Mouse (Mus musculus) testis, adult 2 months (tissue): ENCODE data around the gene Cacna1e. TPM values are rescaled to one million over a fixed set of nuclear protein-coding genes. Genes with fewer than 3 reads are reported as not detected.

ENCODE experiments used
- H3K27ac ChIP-seq: fragments of 200-500 bp; 2 replicates; pipeline ENCODE4 v1.5.1; 2012; ENCODE audit warnings: low read depth, low read length; ENCODE audit not compliant: control insufficient read depth, insufficient read depth
- H3K27me3 ChIP-seq: fragments of 200-500 bp; 2 replicates; pipeline ENCODE4 v1.6.1; 2012; ENCODE audit warnings: mild to moderate bottlenecking, low read length, moderate library complexity; ENCODE audit not compliant: control insufficient read depth, insufficient read depth
- H3K36me3 ChIP-seq: fragments of 200-500 bp; 2 replicates; pipeline ENCODE4 v1.6.1; 2012; ENCODE audit warnings: mild to moderate bottlenecking, low read length; ENCODE audit not compliant: control insufficient read depth, insufficient read depth
- H3K4me1 ChIP-seq: fragments of 200-500 bp; 2 replicates; pipeline ENCODE4 v1.6.1; 2012; ENCODE audit warnings: low read length; ENCODE audit not compliant: control insufficient read depth, insufficient read depth
- H3K4me3 ChIP-seq: fragments of 200-500 bp; 2 replicates; pipeline ENCODE4 v1.5.1; 2012; ENCODE audit warnings: low read depth, mild to moderate bottlenecking, low read length, moderate library complexity, mixed read lengths; ENCODE audit not compliant: control insufficient read depth
- CTCF ChIP-seq: fragments of 200-500 bp; IDR thresholded peaks from 2 replicates; pipeline ENCODE4 v1.5.1; 2012; ENCODE audit warnings: low read depth, mild to moderate bottlenecking, inconsistent platforms, low read length, moderate library complexity; ENCODE audit not compliant: control insufficient read depth, insufficient read depth, insufficient replicate concordance
- POLR2A ChIP-seq: fragments of 200-500 bp; IDR thresholded peaks from 2 replicates; pipeline ENCODE4 v1.6.1; 2012; ENCODE audit warnings: low read depth, mild to moderate bottlenecking, inconsistent platforms, low read length, moderate library complexity; ENCODE audit not compliant: control insufficient read depth
- polyA plus RNA-seq: library from polyadenylated mRNA; depleted of rRNA; stranded (reverse); fragments of >200 nt; gene quantifications from 2 replicates; pipeline ENCODE4 v1.2.3, GENCODE M21; 2012

Gene Cacna1e
- polyA plus RNA-seq, 1 experiment, result 1.0 TPM

DNA sequence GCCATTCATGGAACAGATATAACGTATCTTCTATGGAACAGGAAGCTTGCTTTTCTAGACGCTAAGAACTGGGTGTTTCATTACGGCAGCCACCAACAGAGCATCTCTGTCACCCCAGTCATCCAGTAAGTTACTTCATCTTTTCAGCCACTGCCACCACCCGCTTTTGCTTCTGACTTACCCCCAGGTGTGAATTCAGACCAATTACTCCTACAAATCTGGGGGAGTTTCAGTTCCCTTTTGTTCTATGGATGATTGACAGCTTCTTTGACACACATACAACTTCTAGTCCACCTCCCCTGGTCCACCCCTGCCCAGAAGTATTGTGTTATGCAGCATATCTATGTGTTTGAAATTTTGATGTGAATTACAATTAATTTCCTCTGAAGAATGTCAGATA, 121.2 kb downstream of the Cacna1e start:
- Histone ChIP-seq H3K4me1 (no peaks in the 10 kb centered on the region), H3K4me3 (no peak overlapping the region), H3K27me3 (no peaks in the 10 kb centered on the region), H3K36me3 (no peaks in the 10 kb centered on the region), H3K27ac (no peak overlapping the region)
- TF ChIP-seq CTCF (no peak), POLR2A (no peak)

DNA sequence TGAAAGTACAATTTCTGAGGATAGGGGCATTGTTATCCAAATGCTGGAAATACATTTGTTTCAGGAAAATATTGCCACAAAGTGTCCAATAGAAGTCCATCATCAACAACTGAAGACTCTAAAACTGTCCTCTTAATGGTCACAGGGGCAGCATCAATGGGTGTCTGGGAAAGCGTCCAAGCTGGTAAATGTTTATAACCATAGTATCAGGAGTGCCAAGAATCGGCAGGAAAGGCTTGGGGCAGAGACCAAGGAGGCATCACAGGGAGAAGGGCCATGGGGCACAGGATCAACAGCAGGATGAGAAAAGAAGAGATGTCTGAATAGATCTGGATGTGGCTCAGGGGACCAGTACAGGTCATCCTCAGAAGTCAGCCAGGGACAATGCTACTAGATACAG, 132.2 kb downstream of the Cacna1e start:
- H3K4me3 ChIP-seq, result no peak overlapping the region
- no peak overlapping the region for H3K27ac ChIP-seq
- no peaks in the 10 kb centered on the region for H3K27me3 ChIP-seq
- no peaks in the 10 kb centered on the region for H3K36me3 ChIP-seq
- TF ChIP-seq CTCF (no peak), POLR2A (no peak)
- H3K4me1 ChIP-seq, result no peaks in the 10 kb centered on the region

DNA sequence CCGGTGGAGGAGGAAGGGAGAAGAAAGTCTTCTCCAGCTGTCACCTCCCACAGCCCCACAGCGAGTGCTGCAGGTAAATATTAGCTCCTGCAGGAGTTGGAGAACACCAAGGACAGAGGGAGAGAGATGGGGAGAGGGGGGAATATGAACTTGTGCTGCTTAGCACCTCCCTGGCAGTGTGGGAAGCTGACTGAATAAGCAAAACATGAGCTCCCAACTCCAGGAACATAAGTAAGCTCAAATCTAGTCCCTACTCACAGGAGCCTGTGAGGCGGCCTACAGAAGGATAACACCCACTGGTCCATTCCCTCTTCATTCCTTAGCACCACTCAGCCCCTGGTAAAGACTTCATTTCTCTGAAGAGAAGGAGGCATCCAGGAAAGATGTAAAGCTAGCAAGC, 135.8 kb downstream of the Cacna1e start:
- no peak for TF ChIP-seq POLR2A
- no peak for TF ChIP-seq CTCF
- H3K27ac ChIP-seq, result no peak overlapping the region
- no peaks in the 10 kb centered on the region for H3K27me3 ChIP-seq
- H3K4me3 ChIP-seq, result no peak overlapping the region
- H3K36me3 ChIP-seq, result no peaks in the 10 kb centered on the region
- no peaks in the 10 kb centered on the region for H3K4me1 ChIP-seq

DNA sequence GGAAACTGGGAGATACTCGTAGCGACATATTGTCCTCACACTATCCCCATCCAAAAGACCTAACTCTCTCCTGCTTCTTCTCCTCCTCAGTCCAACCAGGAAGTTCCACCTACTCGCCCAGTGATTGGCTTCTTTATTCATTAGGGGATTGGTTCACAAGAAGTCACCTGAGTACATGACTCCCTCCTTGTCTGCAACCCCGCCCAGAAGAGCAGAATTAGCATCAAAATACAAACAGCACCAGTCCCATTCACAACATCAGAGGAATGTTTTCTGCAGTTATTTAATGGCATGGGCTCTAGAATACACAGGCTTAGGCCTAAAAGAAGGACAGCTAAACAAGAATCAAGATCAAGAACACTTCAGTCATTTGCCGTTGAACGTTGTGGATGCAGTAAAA, 139.1 kb downstream of the Cacna1e start:
- H3K4me3 ChIP-seq, result no peak overlapping the region
- no peaks in the 10 kb centered on the region for H3K27me3 ChIP-seq
- TF ChIP-seq POLR2A (no peak), CTCF (no peak)
- no peak overlapping the region for H3K27ac ChIP-seq
- H3K36me3 ChIP-seq, result no peaks in the 10 kb centered on the region
- no peaks in the 10 kb centered on the region for H3K4me1 ChIP-seq

DNA sequence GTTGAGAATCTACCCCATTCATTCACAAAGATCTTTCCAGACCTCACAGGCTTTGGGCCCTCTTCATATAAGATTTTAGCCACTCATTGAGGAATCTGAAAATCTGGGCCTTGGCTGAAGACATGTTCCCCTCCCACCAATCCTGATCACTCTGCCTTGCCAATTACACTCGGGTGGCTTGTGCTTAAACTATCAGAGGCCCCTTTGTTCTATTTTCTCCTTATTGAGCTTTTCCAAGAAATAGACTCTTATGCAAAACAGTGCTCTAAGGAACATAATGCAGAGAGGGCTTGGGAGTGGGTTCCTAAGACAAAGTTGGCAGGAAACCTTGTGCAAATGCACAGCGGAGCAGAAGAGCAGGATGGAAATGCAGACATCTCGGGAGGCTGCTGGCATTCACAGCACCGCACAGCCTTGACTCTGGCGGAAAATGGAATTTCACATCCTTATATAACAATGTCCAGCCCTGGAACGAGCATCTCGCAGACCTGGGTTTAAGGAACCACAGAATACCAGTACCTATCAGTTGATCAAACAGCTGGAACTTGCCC, 153.8 kb downstream of the Cacna1e start:
- Histone ChIP-seq H3K4me3 (no peak overlapping the region), H3K27me3 (peaks cover 2% of the 10 kb centered on the region; the same call in 1 of the 2 replicates), H3K27ac (no peak overlapping the region), H3K4me1 (peaks cover 6% of the 10 kb centered on the region; the same call in 1 of the 2 replicates), H3K36me3 (no peaks in the 10 kb centered on the region)
- TF ChIP-seq POLR2A (no peak), CTCF (no peak)

DNA sequence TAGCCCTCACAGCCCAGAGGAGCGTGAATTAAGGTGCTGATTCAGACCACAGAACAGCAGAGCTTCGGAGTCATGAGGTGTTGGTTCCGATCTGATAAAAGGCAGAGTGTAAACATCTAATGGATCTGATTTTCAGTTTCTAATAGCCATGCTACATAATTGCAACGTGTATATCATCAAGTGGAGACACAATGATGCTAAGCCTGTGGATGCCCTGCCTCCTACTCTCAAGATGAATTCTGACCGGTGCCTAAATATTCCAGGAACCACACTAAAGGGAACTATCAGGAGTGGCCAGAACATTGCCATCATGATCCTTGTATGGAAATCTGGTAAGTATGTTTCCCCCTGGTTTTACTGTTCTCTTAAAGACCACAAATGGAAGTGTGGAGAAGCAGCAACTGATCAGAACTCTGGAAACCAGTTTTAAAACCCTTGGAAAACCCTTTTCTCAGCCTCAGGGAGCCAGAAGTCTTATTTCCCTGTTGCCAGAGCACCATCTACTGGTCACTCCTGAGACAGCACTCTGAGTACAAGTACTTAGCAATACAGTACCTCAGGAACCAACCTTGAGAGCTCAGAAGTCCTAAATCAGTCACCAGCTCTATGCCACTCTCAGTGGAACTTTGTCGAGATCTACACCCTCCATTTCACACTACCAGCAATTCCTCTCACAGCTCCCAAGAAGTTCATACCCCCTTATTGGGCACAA, 154.9 kb downstream of the Cacna1e start:
- Histone ChIP-seq H3K27me3 (peaks cover 2% of the 10 kb centered on the region; the same call in 1 of the 2 replicates), H3K27ac (no peak overlapping the region), H3K4me1 (peaks cover 6% of the 10 kb centered on the region; the same call in 1 of the 2 replicates), H3K4me3 (no peak overlapping the region), H3K36me3 (no peaks in the 10 kb centered on the region)
- no peak for TF ChIP-seq CTCF
- no peak for TF ChIP-seq POLR2A

DNA sequence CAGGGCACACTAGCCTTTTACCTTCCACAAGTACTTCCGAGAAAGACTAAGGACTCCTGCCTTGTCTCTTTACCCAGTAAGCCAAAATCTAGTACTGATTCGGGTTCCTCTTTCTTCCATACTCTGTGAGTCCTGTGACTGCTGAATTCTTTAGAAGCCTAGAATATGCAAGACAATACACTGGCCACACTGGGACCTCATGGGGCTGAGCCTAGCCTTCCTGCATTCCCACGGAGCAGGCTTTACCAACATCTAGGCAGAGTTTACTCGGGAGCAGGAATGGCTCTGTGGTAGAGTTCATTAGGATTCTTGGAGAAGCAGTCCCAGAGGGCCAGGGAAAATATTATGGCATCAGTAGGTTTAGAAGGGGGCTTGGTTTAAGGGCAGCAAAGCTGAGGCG, 155.6 kb downstream of the Cacna1e start:
- Histone ChIP-seq H3K36me3 (no peaks in the 10 kb centered on the region), H3K27ac (no peak overlapping the region), H3K27me3 (peaks cover 2% of the 10 kb centered on the region; the same call in 1 of the 2 replicates), H3K4me3 (no peak overlapping the region), H3K4me1 (peaks cover 6% of the 10 kb centered on the region; the same call in 1 of the 2 replicates)
- TF ChIP-seq CTCF (no peak), POLR2A (no peak)
